Mouse (Mus musculus) MEL (cell line): ENCODE data around the gene Zfp142. TPM values are rescaled to one million over a fixed set of nuclear protein-coding genes. Genes with fewer than 3 reads are reported as not detected.

Source experiments
- DNase-seq: peaks from one replicate; pipeline ENCODE4 v3.0.0; 2011; ENCODE audit warnings: low read depth, low spot score
- H3K27ac ChIP-seq: 2 replicates; pipeline ENCODE4 v1.5.1; 2012; ENCODE audit warnings: low read depth, mild to moderate bottlenecking, control low read depth, low read length, moderate library complexity; ENCODE audit not compliant: control insufficient read depth
- H3K27me3 ChIP-seq, 2 experiments: fragments of 150-350 bp in 1 of 2; sonication (generic) in 1 of 2; 2 replicates each; pipeline ENCODE4 v1.6.1; 2012; ENCODE audit warnings: low read length in 2 of 2, mild to moderate bottlenecking in 2 of 2, improper control_type of control experiment in 1 of 2, moderate library complexity in 1 of 2; ENCODE audit not compliant: insufficient read depth in 2 of 2, control insufficient read depth in 1 of 2
- H3K36me3 ChIP-seq, 2 experiments: 2 replicates each; pipeline ENCODE4 v1.6.1; 2012 to 2014; ENCODE audit warnings: low read length in 2 of 2, improper control_type of control experiment in 1 of 2, inconsistent platforms in 1 of 2, mild to moderate bottlenecking in 1 of 2; ENCODE audit not compliant: insufficient read depth in 2 of 2, control insufficient read depth in 1 of 2
- H3K4me1 ChIP-seq, 2 experiments: fragments of 150-350 bp in 1 of 2; sonication (generic) in 1 of 2; 2 replicates each; pipeline ENCODE4 v1.6.1; 2012; ENCODE audit warnings: low read length in 2 of 2, improper control_type of control experiment in 1 of 2, mild to moderate bottlenecking in 1 of 2; ENCODE audit not compliant: insufficient read depth in 2 of 2, control insufficient read depth in 1 of 2
- H3K4me3 ChIP-seq, 2 experiments: fragments of 150-350 bp in 1 of 2; sonication (generic) in 1 of 2; 2 replicates each; pipeline ENCODE4 v1.5.1; 2012; ENCODE audit warnings: low read depth in 2 of 2, low read length in 2 of 2, mild to moderate bottlenecking in 2 of 2, moderate library complexity in 2 of 2, control low read depth in 1 of 2, improper control_type of control experiment in 1 of 2; ENCODE audit not compliant: control insufficient read depth in 1 of 2, insufficient read depth in 1 of 2
- H3K79me2 ChIP-seq: 2 replicates; pipeline ENCODE4 v1.6.1; 2012; ENCODE audit warnings: mild to moderate bottlenecking, low read length, moderate library complexity; ENCODE audit not compliant: control insufficient read depth, poor library complexity, insufficient read depth
- H3K9ac ChIP-seq: 2 replicates; pipeline ENCODE4 v1.6.1; 2012; ENCODE audit warnings: low read depth, mild to moderate bottlenecking, control low read depth, low read length, moderate library complexity; ENCODE audit not compliant: control insufficient read depth, poor library complexity, severe bottlenecking
- H3K9me3 ChIP-seq: fragments of 150-350 bp; sonication (generic); replicated peaks from 2 replicates; pipeline ENCODE4 v1.6.1; 2012; ENCODE audit warnings: mild to moderate bottlenecking, low read length, improper control_type of control experiment, moderate library complexity; ENCODE audit not compliant: insufficient read depth
- E2F4 ChIP-seq: IDR thresholded peaks from 2 replicates; pipeline ENCODE4 v1.6.1; 2011; ENCODE audit warnings: low read depth, low read length, improper control_type of control experiment, borderline replicate concordance
- ELF1 ChIP-seq: IDR thresholded peaks from 2 replicates; pipeline ENCODE4 v1.6.1; 2014; ENCODE audit warnings: low read depth, mild to moderate bottlenecking, inconsistent platforms, low read length, improper control_type of control experiment, moderate library complexity
- GABPA ChIP-seq: IDR thresholded peaks from 2 replicates; pipeline ENCODE4 v1.6.1; 2012; ENCODE audit warnings: low read depth, mild to moderate bottlenecking, inconsistent platforms, low read length, improper control_type of control experiment, moderate library complexity
- HCFC1 ChIP-seq: IDR thresholded peaks from 2 replicates; pipeline ENCODE4 v1.6.1; 2012; ENCODE audit warnings: low read depth, mild to moderate bottlenecking, inconsistent platforms, low read length, improper control_type of control experiment, moderate library complexity
- JUND ChIP-seq: IDR thresholded peaks from 2 replicates; pipeline ENCODE4 v1.6.1; 2011; ENCODE audit warnings: low read depth, mild to moderate bottlenecking, improper control_type of control experiment, low read length
- MAFK ChIP-seq: IDR thresholded peaks from 2 replicates; pipeline ENCODE4 v1.6.1; 2011; ENCODE audit warnings: low read depth, mild to moderate bottlenecking, low read length, improper control_type of control experiment, borderline replicate concordance
- MAZ ChIP-seq: IDR thresholded peaks from 2 replicates; pipeline ENCODE4 v1.6.1; 2012; ENCODE audit warnings: low read depth, mild to moderate bottlenecking, inconsistent platforms, low read length, improper control_type of control experiment
- MEF2A ChIP-seq: IDR thresholded peaks from 2 replicates; pipeline ENCODE4 v1.6.1; 2014; ENCODE audit warnings: low read depth, mild to moderate bottlenecking, inconsistent platforms, low read length, improper control_type of control experiment; ENCODE audit not compliant: poor library complexity, insufficient replicate concordance, severe bottlenecking; ENCODE audit errors: extremely low read depth
- MXI1 ChIP-seq: IDR thresholded peaks from 2 replicates; pipeline ENCODE4 v1.6.1; 2011; ENCODE audit warnings: mild to moderate bottlenecking, low read depth, low read length, improper control_type of control experiment
- MYB ChIP-seq: IDR thresholded peaks from 2 replicates; pipeline ENCODE4 v1.6.1; 2011; ENCODE audit warnings: mild to moderate bottlenecking, low read depth, low read length, improper control_type of control experiment
- MYC ChIP-seq: IDR thresholded peaks from 2 replicates; pipeline ENCODE4 v1.6.1; 2011; ENCODE audit warnings: low read depth, mild to moderate bottlenecking, low read length, improper control_type of control experiment, moderate library complexity
- NELFE ChIP-seq: IDR thresholded peaks from 2 replicates; pipeline ENCODE4 v1.6.1; 2011; ENCODE audit warnings: low read depth, low read length, improper control_type of control experiment
- POLR2A ChIP-seq, 2 experiments: IDR thresholded peaks; 2 replicates each; pipeline ENCODE4 v1.6.1; 2011 to 2012; ENCODE audit warnings: low read length in 2 of 2, mild to moderate bottlenecking in 2 of 2, control low read depth in 1 of 2, improper control_type of control experiment in 1 of 2, low read depth in 1 of 2, moderate library complexity in 1 of 2; ENCODE audit not compliant: control insufficient read depth in 1 of 2, insufficient read depth in 1 of 2, poor library complexity in 1 of 2
- POLR2AphosphoS2 ChIP-seq: IDR thresholded peaks from 2 replicates; pipeline ENCODE4 v1.6.1; 2011; ENCODE audit warnings: low read length, improper control_type of control experiment
- POLR2AphosphoS5 ChIP-seq: IDR thresholded peaks from 2 replicates; pipeline ENCODE4 v1.6.1; 2012; ENCODE audit warnings: low read depth, borderline replicate concordance, mild to moderate bottlenecking, inconsistent platforms, low read length, moderate library complexity, mixed read lengths
- RAD21 ChIP-seq: IDR thresholded peaks from 2 replicates; pipeline ENCODE4 v1.6.1; 2011; ENCODE audit warnings: mild to moderate bottlenecking, low read depth, low read length, improper control_type of control experiment
- RCOR1 ChIP-seq: IDR thresholded peaks from 2 replicates; pipeline ENCODE4 v1.6.1; 2012; ENCODE audit warnings: low read depth, mild to moderate bottlenecking, inconsistent platforms, low read length, improper control_type of control experiment
- SIN3A ChIP-seq: IDR thresholded peaks from 2 replicates; pipeline ENCODE4 v1.6.1; 2012; ENCODE audit warnings: low read length, improper control_type of control experiment, inconsistent platforms
- TAL1 ChIP-seq: IDR thresholded peaks from 2 replicates; pipeline ENCODE4 v1.6.1; 2012; ENCODE audit warnings: mild to moderate bottlenecking, inconsistent platforms, low read length, moderate library complexity, mixed read lengths
- TBP ChIP-seq: IDR thresholded peaks from 2 replicates; pipeline ENCODE4 v1.8.0; 2011; ENCODE audit warnings: low read depth, low read length, improper control_type of control experiment
- TCF12 ChIP-seq: IDR thresholded peaks from 2 replicates; pipeline ENCODE4 v1.6.1; 2014; ENCODE audit warnings: low read depth, mild to moderate bottlenecking, inconsistent platforms, low read length, improper control_type of control experiment, moderate library complexity
- USF1 ChIP-seq: IDR thresholded peaks from 2 replicates; pipeline ENCODE4 v1.6.1; 2014; ENCODE audit warnings: low read depth, mild to moderate bottlenecking, inconsistent platforms, low read length, improper control_type of control experiment, moderate library complexity
- ZKSCAN1 ChIP-seq: IDR thresholded peaks from 2 replicates; pipeline ENCODE4 v1.6.1; 2012; ENCODE audit warnings: low read depth, mild to moderate bottlenecking, inconsistent platforms, low read length, improper control_type of control experiment, moderate library complexity
- ZMIZ1 ChIP-seq: IDR thresholded peaks from 2 replicates; pipeline ENCODE4 v1.6.1; 2012; ENCODE audit warnings: low read depth, mild to moderate bottlenecking, inconsistent platforms, low read length, improper control_type of control experiment, moderate library complexity
- ZNF384 ChIP-seq: IDR thresholded peaks from 2 replicates; pipeline ENCODE4 v1.6.1; 2012; ENCODE audit warnings: low read depth, mild to moderate bottlenecking, inconsistent platforms, low read length, improper control_type of control experiment
- polyA plus RNA-seq, 2 experiments: library from polyadenylated mRNA; stranded (reverse) in 1 of 2; unstranded in 1 of 2; fragments of >175 nt in 1 of 2; fragments of >200 nt in 1 of 2; gene quantifications; 2 replicates each; pipeline versions ENCODE4 v1.2.1 to v1.2.4; 2012; ENCODE audit warnings: low replicate concordance in 2 of 2, low read depth in 1 of 2; ENCODE audit not compliant: insufficient read length in 2 of 2, insufficient read depth in 1 of 2, missing spikeins in 1 of 2
- total RNA-seq: library from RNA; depleted of rRNA; stranded (reverse); fragments of 300-350 nt; gene quantifications from 2 replicates; pipeline ENCODE4 v1.2.3, GENCODE M21; 2012

The Zfp142 gene
- total and polyA plus RNA-seq, 3 experiments: 10.6 to 21.8 TPM; not detected in 1

GRCm38 (mm10) chr1:74601267-74601962, 13.4 kb upstream of the Zfp142 start, which contains the start of the genes Rnf25 and Stk36:
Gene Rnf25 (minus strand): TSS chr1:74601397.
Gene Stk36 (plus strand): TSS chr1:74601445.
- H3K27me3 ChIP-seq: no peaks in the 10 kb centered on the region
- no peaks in the 10 kb centered on the region for H3K9me3 ChIP-seq
- DNase-seq: peak; percentile 93
- H3K27ac ChIP-seq: peak within 1 kb of the TSS; percentile 35
- peak within 1 kb of the TSS; percentile 92 for H3K9ac ChIP-seq
- H3K36me3 ChIP-seq: peaks cover 0 to 6% of the 10 kb centered on the region in 2 experiments; a peak in 3 of 4 replicates
- H3K4me1 ChIP-seq: peaks cover 0 to 2% of the 10 kb centered on the region in 2 experiments; a peak in 1 of 4 replicates
- peaks cover 7% of the 10 kb centered on the region for H3K79me2 ChIP-seq
- peak within 1 kb of the TSS; percentile 85 to 97 for H3K4me3 ChIP-seq
- TF ChIP-seq JUND (no peak), ZMIZ1 (peak; percentile 83; the same call in 1 of the 2 replicates), E2F4 (no peak), HCFC1 (peak; percentile 87), RCOR1 (no peak), NELFE (peak; percentile 96), ZKSCAN1 (no peak), MAFK (no peak), TAL1 (no peak), TBP (peak; percentile 78; the same call in 1 of the 2 replicates), POLR2AphosphoS2 (peak; percentile 96), MXI1 (peak; percentile 74), POLR2A (IDR thresholded peaks at IDR 0.05; ENCODE audit: control insufficient read depth in 1 of 2, insufficient read depth in 1 of 2, low read depth in 1 of 2, low read length in 2 of 2, poor library complexity in 1 of 2) (peak; percentile 91 to 97; a peak in 3 of 4 replicates), MAZ (no peak), RAD21 (no peak), POLR2AphosphoS5 (no peak), MYC (no peak), SIN3A (peak; percentile 99), GABPA (no peak), MYB (no peak), TCF12 (no peak), ELF1 (peak; percentile 72), MEF2A (no peak), ZNF384 (no peak), USF1 (no peak)
